Mouse (Mus musculus): ENCODE measurements at regions not wholly inside any gene's neighbourhood (a gene's known extent, or its start where the extent isn't known, plus 50 kb on each side); places are given as distances from the start of the nearest gene placed in this dataset. TPM values are rescaled to one million over a fixed set of nuclear protein-coding genes. Genes with fewer than 3 reads are reported as not detected.
A peak's percentile ranks its signal among the peaks of the same experiment; 100 is the strongest.

- H3K36me3 ChIP-seq (ENCODE audit: insufficient read depth, low read length) = no peaks in the 10 kb centered on the region
- 61% methylated on average over 2 of the region's 2 CpGs for WGBS
- no peaks in the 10 kb centered on the region for H3K27me3 ChIP-seq (replicated peaks; ENCODE audit: insufficient read depth, low read length)
- H3K4me1 ChIP-seq (ENCODE audit: insufficient read depth, low read depth, low read length) = no peaks in the 10 kb centered on the region
- H3K4me2 ChIP-seq (replicated peaks; ENCODE audit: low read depth, low read length) = no peak overlapping the region
- H3K9ac ChIP-seq (replicated peaks; ENCODE audit: low read depth) = no peak overlapping the region
- no peak for DNase-seq (ENCODE audit: low spot score)
- TF ChIP-seq CTCF (IDR thresholded peaks at IDR 0.05) = no peak
- no peak overlapping the region for H3K4me3 ChIP-seq (ENCODE audit: low read depth, low read length)
- ATAC-seq = no peak
- H3K9me3 ChIP-seq (ENCODE audit: low read length) = no peaks in the 10 kb centered on the region
- no peak overlapping the region for H3K27ac ChIP-seq (ENCODE audit: low read length)
Measured at GRCm38 (mm10) chr2:84264485-84264884, 160.7 kb downstream of the Calcrl start.

- Histone ChIP-seq H3K27me3 (replicated peaks; ENCODE audit: insufficient read depth, low read length) (no peaks in the 10 kb centered on the region), H3K4me3 (ENCODE audit: low read depth, low read length) (no peak overlapping the region), H3K4me2 (replicated peaks; ENCODE audit: low read depth, low read length) (no peak overlapping the region), H3K9me3 (ENCODE audit: low read length) (no peaks in the 10 kb centered on the region), H3K36me3 (ENCODE audit: insufficient read depth, low read length) (no peaks in the 10 kb centered on the region), H3K9ac (replicated peaks; ENCODE audit: low read depth) (no peak overlapping the region), H3K4me1 (ENCODE audit: insufficient read depth, low read depth, low read length) (no peaks in the 10 kb centered on the region), H3K27ac (ENCODE audit: low read length) (no peak overlapping the region)
- TF ChIP-seq EP300 (IDR thresholded peaks at IDR 0.05) = no peak
- no peak for TF ChIP-seq CTCF (IDR thresholded peaks at IDR 0.05)
- ATAC-seq = no peak
- no peak for DNase-seq (ENCODE audit: low spot score)
Measured at GRCm38 (mm10) chr2:84265002-84265401, 160.2 kb downstream of the Calcrl start.

GRCm38 (mm10) chr2:84266158-84266557 is 159.1 kb downstream of the Calcrl start:
- no peak for TF ChIP-seq CTCF (IDR thresholded peaks at IDR 0.05)
- DNase-seq (ENCODE audit: low spot score) (no peak), ATAC-seq (no peak)
- H3K4me3 ChIP-seq (ENCODE audit: low read depth, low read length) = no peak overlapping the region
- H3K4me1 ChIP-seq (ENCODE audit: insufficient read depth, low read depth, low read length) = no peaks in the 10 kb centered on the region
- H3K36me3 ChIP-seq (ENCODE audit: insufficient read depth, low read length) = no peaks in the 10 kb centered on the region
- no peak overlapping the region for H3K9ac ChIP-seq (replicated peaks; ENCODE audit: low read depth)
- WGBS = 39% methylated on average over 4 of the region's 4 CpGs
- no peaks in the 10 kb centered on the region for H3K27me3 ChIP-seq (replicated peaks; ENCODE audit: insufficient read depth, low read length)
- H3K4me2 ChIP-seq (replicated peaks; ENCODE audit: low read depth, low read length) = no peak overlapping the region
- no peaks in the 10 kb centered on the region for H3K9me3 ChIP-seq (ENCODE audit: low read length)
- no peak overlapping the region for H3K27ac ChIP-seq (ENCODE audit: low read length)

GRCm38 (mm10) chr2:84266883-84267554 is 158.2 kb downstream of the Calcrl start:
- WGBS = 44% methylated on average over 6 of the region's 6 CpGs
- TF ChIP-seq EP300 (IDR thresholded peaks at IDR 0.05) = 0 out of 2 replicates have a peak, but pooled peaks have one; percentile 30
- TF ChIP-seq CTCF (IDR thresholded peaks at IDR 0.05) = no peak
- DNase-seq (ENCODE audit: low spot score) (peak; percentile 11), ATAC-seq (no peak)
- no peaks in the 10 kb centered on the region for H3K36me3 ChIP-seq (ENCODE audit: insufficient read depth, low read length)
- H3K27ac ChIP-seq (ENCODE audit: low read length) = no peak overlapping the region
- H3K4me2 ChIP-seq (replicated peaks; ENCODE audit: low read depth, low read length) = no peak overlapping the region
- H3K4me1 ChIP-seq (ENCODE audit: insufficient read depth, low read depth, low read length) = no peaks in the 10 kb centered on the region
- H3K27me3 ChIP-seq (replicated peaks; ENCODE audit: insufficient read depth, low read length) = no peaks in the 10 kb centered on the region
- H3K9ac ChIP-seq (replicated peaks; ENCODE audit: low read depth) = no peak overlapping the region
- no peak overlapping the region for H3K4me3 ChIP-seq (ENCODE audit: low read depth, low read length)
- H3K9me3 ChIP-seq (ENCODE audit: low read length) = no peaks in the 10 kb centered on the region

GRCm38 (mm10) chr2:84274038-84274724 is 151.0 kb downstream of the Calcrl start:
- DNase-seq (ENCODE audit: low spot score) (no peak), ATAC-seq (peak; percentile 46; the same call in 1 of the 2 replicates)
- H3K36me3 ChIP-seq (ENCODE audit: insufficient read depth, low read length) = no peaks in the 10 kb centered on the region
- H3K27me3 ChIP-seq (replicated peaks; ENCODE audit: insufficient read depth, low read length) = no peaks in the 10 kb centered on the region
- H3K4me1 ChIP-seq (ENCODE audit: insufficient read depth, low read depth, low read length) = no peaks in the 10 kb centered on the region
- TF ChIP-seq CTCF (IDR thresholded peaks at IDR 0.05) (no peak), EP300 (IDR thresholded peaks at IDR 0.05) (peak; percentile 95)
- no peak overlapping the region for H3K27ac ChIP-seq (ENCODE audit: low read length)
- H3K9ac ChIP-seq (replicated peaks; ENCODE audit: low read depth) = no peak overlapping the region
- H3K4me3 ChIP-seq (ENCODE audit: low read depth, low read length) = no peak overlapping the region
- no peaks in the 10 kb centered on the region for H3K9me3 ChIP-seq (ENCODE audit: low read length)
- no peak overlapping the region for H3K4me2 ChIP-seq (replicated peaks; ENCODE audit: low read depth, low read length)
- WGBS = 68% methylated on average over 6 of the region's 6 CpGs

GRCm38 (mm10) chr2:84277181-84277580 is 148.0 kb downstream of the Calcrl start:
- Histone ChIP-seq H3K4me2 (replicated peaks; ENCODE audit: low read depth, low read length) (no peak overlapping the region), H3K9me3 (ENCODE audit: low read length) (no peaks in the 10 kb centered on the region), H3K9ac (replicated peaks; ENCODE audit: low read depth) (no peak overlapping the region), H3K4me1 (ENCODE audit: insufficient read depth, low read depth, low read length) (no peaks in the 10 kb centered on the region), H3K27me3 (replicated peaks; ENCODE audit: insufficient read depth, low read length) (no peaks in the 10 kb centered on the region), H3K27ac (ENCODE audit: low read length) (no peak overlapping the region), H3K36me3 (ENCODE audit: insufficient read depth, low read length) (no peaks in the 10 kb centered on the region), H3K4me3 (ENCODE audit: low read depth, low read length) (no peak overlapping the region)
- DNase-seq (ENCODE audit: low spot score) (peak; percentile 13), ATAC-seq (peak; percentile 23; the same call in 1 of the 2 replicates)
- TF ChIP-seq CTCF (IDR thresholded peaks at IDR 0.05) (peak; percentile 47), EP300 (IDR thresholded peaks at IDR 0.05) (peak; percentile 96)
- 29% methylated on average over 1 of the region's 1 CpGs for WGBS

Small RNAs in the stretch of these regions (microRNA-seq; reads per million reads assigned to microRNA genes)
- gene Gm25972 = not detected
